Mouse (Mus musculus) G1E (cell line): Measurements from ENCODE around the gene Prdm16.

Experiments
- CTCF ChIP-seq: IDR thresholded peaks from 2 replicates; pipeline ENCODE4 v1.5.1; 2012; ENCODE audit warnings: low read depth, low read length, inconsistent platforms, mixed read lengths
- GATA1 ChIP-seq: IDR thresholded peaks from 2 replicates; pipeline ENCODE4 v1.6.1; 2012; ENCODE audit warnings: borderline replicate concordance, low read length, inconsistent platforms, mixed read lengths
- GATA2 ChIP-seq: IDR thresholded peaks from 2 replicates; pipeline ENCODE4 v1.6.1; 2012; ENCODE audit warnings: low read depth, low read length, inconsistent platforms, borderline replicate concordance
- POLR2AphosphoS5 ChIP-seq: IDR thresholded peaks from 2 replicates; pipeline ENCODE4 v1.6.1; 2012; ENCODE audit warnings: low read depth, low read length, inconsistent platforms; ENCODE audit not compliant: insufficient replicate concordance
- TAL1 ChIP-seq: conservative IDR thresholded peaks from 2 replicates; pipeline ENCODE4 v1.6.1; 2012; ENCODE audit warnings: low read depth, low read length, inconsistent platforms, mixed read lengths

DNA sequence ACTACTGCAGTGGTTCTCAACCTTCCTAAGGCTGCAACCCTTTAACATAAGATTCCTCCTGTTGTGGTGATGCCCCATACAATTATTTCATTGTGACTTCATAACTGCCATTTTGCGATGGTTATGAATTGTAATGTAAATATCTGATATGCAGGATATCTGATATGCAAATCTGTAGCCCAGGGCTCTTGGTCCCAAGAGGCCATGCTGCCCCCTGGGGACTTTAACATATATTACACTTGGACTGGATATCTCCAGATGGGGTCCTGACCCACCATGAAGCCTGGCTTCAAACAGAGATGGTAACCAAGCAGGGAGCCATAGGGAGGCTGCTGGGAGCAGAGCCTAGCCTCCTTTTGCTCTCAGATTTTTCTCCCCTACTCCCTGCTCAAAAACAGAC is 244.0 kb downstream of the Prdm16 start:
- no peak for TF ChIP-seq GATA1
- TF ChIP-seq POLR2AphosphoS5, result no peak
- no peak for TF ChIP-seq GATA2
- TF ChIP-seq CTCF, result no peak
- no peak for TF ChIP-seq TAL1
